Mouse (Mus musculus) embryonic fibroblast, embryonic 13.5 days (primary cell): ENCODE data around the gene Gsto2. TPM values are rescaled to one million over a fixed set of nuclear protein-coding genes. Genes with fewer than 3 reads are reported as not detected.

Experiments used
- H3K27ac ChIP-seq: 2 replicates; pipeline ENCODE4 v1.5.1; 2012; ENCODE audit warnings: low read length, control low read depth, inconsistent platforms; ENCODE audit not compliant: insufficient read depth
- H3K4me1 ChIP-seq: 2 replicates; pipeline ENCODE4 v1.6.1; 2011; ENCODE audit warnings: low read length; ENCODE audit not compliant: control insufficient read depth, insufficient read depth
- H3K4me3 ChIP-seq: 2 replicates; pipeline ENCODE4 v1.5.1; 2011; ENCODE audit warnings: mild to moderate bottlenecking, control low read depth, low read length; ENCODE audit not compliant: insufficient read depth
- CTCF ChIP-seq: IDR thresholded peaks from 2 replicates; pipeline ENCODE4 v1.5.1; 2011; ENCODE audit warnings: mild to moderate bottlenecking, control low read depth, low read length, moderate library complexity, borderline replicate concordance; ENCODE audit not compliant: insufficient read depth
- POLR2A ChIP-seq: IDR thresholded peaks from 2 replicates; pipeline ENCODE4 v1.6.1; 2011; ENCODE audit warnings: low read depth, mild to moderate bottlenecking, control low read depth, low read length, moderate library complexity
- polyA plus RNA-seq: library from polyadenylated mRNA; stranded (reverse); fragments of >200 nt; gene quantifications from 2 replicates; pipeline ENCODE4 v1.2.4, GENCODE M21; 2011; ENCODE audit warnings: low read depth; ENCODE audit not compliant: missing spikeins, insufficient read length

Gsto2 gene
- polyA plus RNA-seq, 1 experiment, result 0.98 TPM

DNA sequence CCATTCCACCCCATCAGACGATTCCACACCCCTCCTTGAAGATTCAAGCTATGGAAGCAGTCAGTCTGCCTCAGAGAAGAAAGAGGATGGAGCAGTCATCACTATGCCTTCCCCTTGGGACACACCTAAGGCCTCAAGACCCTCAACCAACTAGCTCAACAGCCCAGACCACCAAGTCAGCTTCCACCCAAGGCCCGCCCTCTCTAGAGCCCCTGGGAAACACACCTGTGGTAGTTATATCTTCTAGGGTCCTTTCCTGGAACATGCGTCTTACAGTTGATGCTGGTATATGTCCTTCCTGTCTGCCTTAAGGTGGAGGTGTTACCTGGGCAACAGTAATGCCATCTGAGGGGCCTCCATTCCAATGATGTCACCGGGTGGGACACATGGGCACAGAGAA lies 48.9 kb downstream of the Gsto2 start:
- Histone ChIP-seq H3K4me1 (peaks cover 14% of the 10 kb centered on the region), H3K4me3 (no peak overlapping the region), H3K27ac (no peak overlapping the region)
- TF ChIP-seq CTCF, result no peak
- no peak for TF ChIP-seq POLR2A

DNA sequence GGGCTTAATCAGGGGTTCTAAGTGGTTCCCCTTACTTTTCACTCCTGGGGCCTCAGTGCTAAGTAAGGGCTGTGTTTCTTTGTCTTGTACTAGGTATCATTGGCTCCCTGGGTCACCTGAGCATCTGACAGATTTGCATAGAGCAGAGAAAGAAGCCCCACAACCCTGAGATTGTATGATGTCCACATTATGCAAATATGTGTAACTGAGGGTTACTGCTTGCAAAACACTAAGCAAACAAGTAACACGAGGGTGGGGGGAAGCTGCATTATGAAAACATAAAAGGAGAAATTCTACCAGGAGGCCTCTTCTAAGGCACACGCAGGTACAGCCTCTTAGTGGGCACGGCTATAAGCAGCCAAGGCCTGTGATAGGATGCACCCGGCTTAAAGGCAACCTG lies 49.9 kb downstream of the Gsto2 start:
- Histone ChIP-seq H3K27ac (no peak overlapping the region), H3K4me1 (peaks cover 11% of the 10 kb centered on the region), H3K4me3 (no peak overlapping the region)
- no peak for TF ChIP-seq POLR2A
- no peak for TF ChIP-seq CTCF

DNA sequence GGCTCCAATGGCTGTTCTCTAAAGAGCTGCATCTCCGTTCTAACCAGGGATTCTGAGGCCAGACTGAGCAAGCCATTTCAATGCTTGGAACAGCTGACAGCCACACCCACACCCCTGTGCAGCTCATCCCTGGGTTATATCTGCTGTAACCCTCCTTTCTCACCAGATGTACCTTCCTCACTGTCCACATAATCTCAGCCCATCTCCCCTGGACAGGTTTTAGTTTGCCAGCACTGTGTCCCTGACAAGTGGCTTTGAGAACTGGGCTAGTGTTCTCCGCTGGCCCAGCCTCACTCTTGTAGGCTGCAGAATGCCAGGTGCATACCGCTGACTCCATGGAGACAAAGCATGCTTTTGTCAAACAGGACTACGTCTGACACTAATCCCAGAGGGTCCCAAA lies 52.1 kb downstream of the Gsto2 start:
- H3K4me3 ChIP-seq, result peak overlapping the region; percentile 92
- no peak for TF ChIP-seq POLR2A
- TF ChIP-seq CTCF, result no peak
- no peak overlapping the region for H3K27ac ChIP-seq
- peaks cover 5% of the 10 kb centered on the region for H3K4me1 ChIP-seq

DNA sequence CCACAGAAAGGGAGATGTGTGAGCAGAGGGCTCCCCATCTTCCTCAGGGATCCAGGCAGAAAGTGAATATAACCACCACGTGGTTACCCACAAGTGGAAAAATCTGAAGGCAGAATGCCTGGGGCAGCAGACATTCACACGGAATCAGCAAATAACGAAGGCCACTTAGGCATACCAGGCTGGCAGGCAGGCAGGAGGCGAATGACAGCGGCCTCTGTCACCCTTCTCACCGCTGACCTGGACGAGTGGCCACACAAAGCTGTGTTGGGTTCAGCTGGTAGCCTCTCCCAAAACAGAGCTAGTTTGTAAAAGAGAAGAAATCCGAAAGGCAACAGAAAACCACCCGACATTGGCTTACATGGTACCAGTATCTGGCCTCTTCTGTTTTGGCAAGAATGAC lies 52.7 kb downstream of the Gsto2 start:
- Histone ChIP-seq H3K4me1 (peaks cover 5% of the 10 kb centered on the region), H3K4me3 (peak overlapping the region; percentile 92), H3K27ac (peak overlapping the region; percentile 70)
- TF ChIP-seq CTCF, result no peak
- TF ChIP-seq POLR2A, result no peak

DNA sequence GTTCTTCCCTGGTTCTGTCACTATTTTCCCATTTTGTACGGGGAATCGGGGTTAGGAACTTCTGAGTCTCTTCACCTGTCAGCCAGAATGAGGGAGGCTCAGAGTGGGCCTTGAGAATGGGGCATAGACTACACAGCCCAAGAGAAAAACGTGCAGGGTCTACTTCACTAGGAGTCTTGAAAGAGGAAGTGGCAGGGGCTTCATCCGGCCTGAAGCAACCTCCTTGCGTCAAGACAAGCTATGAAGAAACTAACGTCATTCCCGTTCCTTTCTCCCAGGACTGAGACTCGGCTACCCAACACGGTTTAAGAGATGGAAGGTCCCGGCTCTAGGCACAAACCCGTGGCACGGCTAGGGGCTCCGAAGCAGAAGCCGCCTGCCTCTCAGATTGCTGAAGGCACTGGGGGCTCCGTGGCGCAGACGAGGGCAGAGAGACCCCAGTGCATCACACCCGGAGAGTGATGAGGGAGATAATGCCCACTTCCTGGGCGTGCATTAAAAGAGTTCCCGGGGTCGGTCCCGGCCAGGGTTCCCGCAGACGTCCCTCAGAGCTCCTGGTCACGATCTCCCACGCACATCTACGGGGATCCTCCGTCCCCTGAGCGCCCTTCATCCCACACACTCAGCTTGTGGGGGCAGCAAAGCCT lies 53.2 kb downstream of the Gsto2 start:
- TF ChIP-seq CTCF (no peak), POLR2A (no peak)
- Histone ChIP-seq H3K4me1 (peaks cover 5% of the 10 kb centered on the region), H3K4me3 (peak overlapping the region; percentile 92), H3K27ac (peak overlapping the region; percentile 70)

DNA sequence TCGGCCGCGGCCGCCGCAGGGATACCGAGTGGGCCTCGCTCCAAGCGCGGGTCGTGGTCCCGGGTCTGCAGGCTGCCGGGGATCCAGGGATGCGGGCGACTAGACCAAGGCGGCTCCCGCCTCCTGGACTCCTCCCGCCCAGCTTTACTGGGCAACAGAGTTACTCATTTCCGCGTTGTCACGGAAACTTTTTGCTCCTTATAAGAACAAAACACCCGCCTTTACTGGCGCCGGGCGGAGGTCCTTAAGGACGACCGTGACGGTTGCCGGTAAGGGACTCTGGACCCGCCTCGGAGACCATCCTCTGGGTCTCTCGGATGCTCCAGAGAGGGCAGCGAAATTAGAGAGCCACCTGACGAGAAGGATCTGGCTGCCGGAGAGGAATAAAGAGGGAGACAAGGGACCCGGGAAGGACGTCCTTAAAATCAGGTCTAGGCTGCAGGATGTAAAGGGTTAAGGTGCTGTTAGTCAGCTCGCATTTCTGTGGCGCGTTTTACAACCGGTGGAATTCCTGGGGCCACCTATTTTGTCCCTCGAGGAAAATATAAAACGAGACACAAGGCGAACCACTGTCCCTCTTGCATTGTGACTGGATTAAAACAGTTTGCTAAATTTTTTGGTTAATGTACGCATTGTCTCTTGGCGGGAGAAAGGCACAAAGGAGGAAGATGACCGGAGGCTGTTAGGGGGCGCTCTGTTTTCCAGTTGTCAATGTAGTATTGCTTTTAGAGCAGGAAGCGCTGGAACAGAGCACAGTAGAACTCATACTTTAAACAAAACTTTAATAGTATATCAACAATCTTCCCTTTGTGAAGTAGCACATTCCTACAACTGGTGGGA lies 54.0 kb downstream of the Gsto2 start, which contains the start of the genes Cfap43 and Itprip:
Gene Cfap43, minus strand, starts transcription at position 162 of the 840 bp plus-strand sequence.
Gene Itprip, minus strand, starts transcription at position 174 of the 840 bp plus-strand sequence.
- Histone ChIP-seq H3K4me1 (peaks cover 5% of the 10 kb centered on the region; the same call in 1 of the 2 replicates), H3K4me3 (peak within 1 kb of the TSS; percentile 92), H3K27ac (peak within 1 kb of the TSS; percentile 86)
- TF ChIP-seq POLR2A (peak; percentile 73), CTCF (no peak)

DNA sequence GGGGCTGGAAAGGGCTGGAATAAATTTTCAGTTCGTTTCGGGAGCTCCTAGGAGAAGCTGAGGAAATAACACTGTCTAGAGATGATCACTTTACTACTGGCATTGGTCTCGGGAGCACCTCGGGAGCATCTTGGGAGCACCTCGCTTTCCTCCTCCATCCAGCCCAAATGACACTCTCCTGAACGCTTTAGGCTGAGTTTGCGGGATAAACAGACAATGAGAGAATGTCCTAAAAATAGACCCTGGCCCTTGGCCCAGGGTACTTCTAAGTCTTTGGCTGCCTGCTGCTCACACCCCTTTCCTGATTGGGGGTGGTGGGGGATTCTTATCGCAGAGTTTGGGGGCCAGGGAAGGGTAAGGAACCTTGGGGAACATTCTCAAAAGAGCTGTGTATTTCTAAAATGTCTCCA lies 54.6 kb downstream of the Gsto2 start:
- TF ChIP-seq CTCF (no peak), POLR2A (0 out of 2 replicates have a peak, but pooled peaks have one; percentile 12)
- H3K27ac ChIP-seq, result peak overlapping the region; percentile 86
- H3K4me1 ChIP-seq, result peaks cover 5% of the 10 kb centered on the region; the same call in 1 of the 2 replicates
- H3K4me3 ChIP-seq, result peak overlapping the region; percentile 92

DNA sequence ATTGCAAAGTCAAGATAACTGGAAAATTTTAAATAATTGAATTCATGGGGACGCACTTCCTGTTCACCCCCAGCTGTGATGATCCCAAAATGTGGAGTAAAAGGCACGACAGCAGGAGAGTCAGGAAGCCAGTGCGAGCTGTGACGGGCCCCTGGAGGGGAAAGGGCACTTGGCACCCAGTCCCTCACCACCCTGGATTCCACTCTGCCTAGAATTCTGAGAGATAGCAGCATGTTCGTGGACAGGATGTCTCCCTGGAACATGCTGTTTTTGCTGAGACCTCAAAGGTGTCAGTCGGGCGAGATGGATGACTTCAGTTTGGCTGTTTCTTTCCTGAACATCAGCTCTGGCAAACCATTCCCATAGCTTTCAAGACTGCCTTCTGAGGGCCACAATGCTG lies 60.5 kb downstream of the Gsto2 start:
- TF ChIP-seq POLR2A, result no peak
- Histone ChIP-seq H3K4me3 (no peak overlapping the region), H3K4me1 (peaks cover 4% of the 10 kb centered on the region; the same call in 1 of the 2 replicates), H3K27ac (no peak overlapping the region)

DNA sequence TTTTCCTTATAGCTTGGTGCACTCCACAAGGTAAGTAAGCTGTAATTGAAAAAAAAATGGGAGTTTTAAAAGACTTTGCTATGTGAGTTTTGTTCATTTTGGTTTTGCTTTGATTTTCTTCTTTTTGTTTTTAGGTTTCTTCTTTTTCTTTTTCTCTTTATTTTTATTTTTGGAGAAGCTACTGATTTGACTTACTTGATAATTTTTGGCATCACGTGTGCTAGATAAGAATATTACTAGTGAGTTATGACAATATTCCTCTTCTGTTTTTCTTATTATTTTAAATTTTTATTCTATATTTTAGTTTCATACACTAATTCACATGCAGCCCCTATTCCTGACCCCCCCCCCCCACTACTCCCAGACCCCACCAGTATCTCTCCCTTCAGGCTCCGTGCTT lies 61.7 kb downstream of the Gsto2 start:
- Histone ChIP-seq H3K27ac (no peak overlapping the region), H3K4me1 (peaks cover 4% of the 10 kb centered on the region; the same call in 1 of the 2 replicates), H3K4me3 (no peak overlapping the region)
- no peak for TF ChIP-seq CTCF
- TF ChIP-seq POLR2A, result no peak

DNA sequence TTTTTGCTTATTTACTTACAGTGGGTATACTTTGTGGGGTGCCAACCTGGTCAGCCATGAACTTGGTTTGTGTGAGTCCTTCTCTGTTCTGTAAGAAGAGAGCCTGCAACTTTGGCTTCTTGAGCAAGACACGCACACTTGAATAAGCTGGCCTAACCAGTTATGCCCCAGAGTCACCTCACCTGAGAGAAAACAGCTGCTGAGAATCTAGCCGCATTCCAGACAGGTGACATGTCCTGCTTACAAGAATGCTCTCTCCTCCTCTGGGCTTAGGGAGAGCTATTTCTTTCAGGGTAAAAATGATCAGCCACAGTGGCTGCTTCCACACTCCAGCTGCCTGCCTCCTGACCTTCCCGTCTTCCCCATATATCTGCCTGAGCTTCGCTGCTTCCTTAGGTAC lies 63.7 kb downstream of the Gsto2 start:
- Histone ChIP-seq H3K4me3 (no peak overlapping the region), H3K27ac (no peak overlapping the region), H3K4me1 (peaks cover 4% of the 10 kb centered on the region; the same call in 1 of the 2 replicates)
- TF ChIP-seq POLR2A, result no peak
- TF ChIP-seq CTCF, result no peak
